Mouse (Mus musculus): ENCODE data around the gene Ubtf.
A peak's percentile ranks its signal among the peaks of the same experiment; 100 is the strongest.

Gene Ubtf

DNA sequence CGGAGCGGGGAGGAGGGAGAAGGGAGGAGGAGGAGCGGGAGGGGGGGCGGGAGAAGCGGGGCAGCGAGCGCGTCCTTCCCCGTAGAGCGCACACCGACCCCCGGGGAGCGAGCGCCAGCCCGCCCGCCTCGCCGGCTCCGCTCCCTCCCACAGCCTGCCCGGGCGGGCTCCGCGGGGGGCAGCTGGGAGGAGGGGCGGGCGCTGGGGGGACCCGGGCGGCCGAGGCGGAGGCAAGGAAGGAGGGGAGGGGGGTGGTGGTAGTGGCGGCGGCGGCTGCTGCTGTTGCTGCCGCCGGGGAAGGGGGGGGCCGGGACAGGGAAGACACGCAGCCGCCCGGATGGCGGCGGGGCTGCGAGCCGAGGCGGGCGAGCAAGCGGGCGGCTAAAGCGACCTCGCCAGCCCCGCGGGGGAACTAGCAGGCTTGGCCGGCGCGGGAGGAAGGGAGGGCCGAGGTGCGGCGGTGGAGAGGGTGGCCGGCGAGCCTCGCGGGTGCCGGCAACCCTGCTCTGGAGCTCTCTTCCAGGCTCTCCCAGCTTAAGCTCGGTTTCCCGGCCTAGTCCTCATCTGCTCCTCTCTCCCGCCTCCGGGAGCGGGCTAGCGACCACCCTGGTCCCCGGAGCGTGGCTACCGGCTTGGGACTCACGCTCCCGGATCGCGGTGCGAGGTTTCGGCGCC is 1.5 kb downstream of the Ubtf start:
- peak; percentile 83 for DNase-seq (ENCODE audit: low spot score)

- no peak for DNase-seq (ENCODE audit: low spot score)
These were observed 2.1 kb downstream of the Ubtf start for GRCm38 (mm10) chr11:102317298-102317900.

DNA sequence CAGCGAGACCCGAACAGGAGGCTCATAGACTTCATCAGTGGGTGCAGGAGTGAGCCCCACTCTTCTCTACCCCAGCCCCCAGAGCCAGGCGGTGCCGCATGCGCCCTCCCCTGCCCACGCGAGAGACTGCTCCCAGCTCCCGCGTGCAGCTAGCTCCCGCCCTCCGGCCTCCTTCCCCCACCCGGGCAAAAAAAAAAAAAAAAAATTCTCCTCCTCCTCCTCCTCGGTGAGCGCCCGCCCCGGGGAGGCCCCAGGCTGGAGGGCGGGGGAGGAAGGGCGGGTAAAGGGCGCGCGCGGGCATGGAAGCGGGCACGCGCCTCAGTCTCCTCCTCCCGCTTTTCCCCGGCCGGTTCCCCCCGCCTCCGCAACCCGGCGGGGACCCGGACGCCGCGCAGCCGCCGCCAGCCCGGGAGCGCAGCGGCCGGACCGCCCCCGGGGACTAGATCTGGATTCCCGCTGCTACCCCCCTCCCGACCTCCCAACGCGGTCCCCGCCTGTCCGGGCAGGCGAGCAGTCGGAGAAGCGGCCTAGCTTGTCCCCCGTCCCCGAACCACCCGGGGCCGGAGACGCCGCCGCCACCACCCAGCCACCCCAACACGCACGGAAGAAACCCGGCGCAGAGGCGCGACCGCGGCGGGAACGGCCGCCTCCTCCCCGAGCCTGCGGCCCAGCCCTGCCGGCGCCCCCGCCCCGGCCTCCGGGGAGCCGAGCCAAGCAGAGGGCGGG is 2.8 kb downstream of the Ubtf start:
- DNase-seq (ENCODE audit: low spot score), result peak; percentile 91

DNA sequence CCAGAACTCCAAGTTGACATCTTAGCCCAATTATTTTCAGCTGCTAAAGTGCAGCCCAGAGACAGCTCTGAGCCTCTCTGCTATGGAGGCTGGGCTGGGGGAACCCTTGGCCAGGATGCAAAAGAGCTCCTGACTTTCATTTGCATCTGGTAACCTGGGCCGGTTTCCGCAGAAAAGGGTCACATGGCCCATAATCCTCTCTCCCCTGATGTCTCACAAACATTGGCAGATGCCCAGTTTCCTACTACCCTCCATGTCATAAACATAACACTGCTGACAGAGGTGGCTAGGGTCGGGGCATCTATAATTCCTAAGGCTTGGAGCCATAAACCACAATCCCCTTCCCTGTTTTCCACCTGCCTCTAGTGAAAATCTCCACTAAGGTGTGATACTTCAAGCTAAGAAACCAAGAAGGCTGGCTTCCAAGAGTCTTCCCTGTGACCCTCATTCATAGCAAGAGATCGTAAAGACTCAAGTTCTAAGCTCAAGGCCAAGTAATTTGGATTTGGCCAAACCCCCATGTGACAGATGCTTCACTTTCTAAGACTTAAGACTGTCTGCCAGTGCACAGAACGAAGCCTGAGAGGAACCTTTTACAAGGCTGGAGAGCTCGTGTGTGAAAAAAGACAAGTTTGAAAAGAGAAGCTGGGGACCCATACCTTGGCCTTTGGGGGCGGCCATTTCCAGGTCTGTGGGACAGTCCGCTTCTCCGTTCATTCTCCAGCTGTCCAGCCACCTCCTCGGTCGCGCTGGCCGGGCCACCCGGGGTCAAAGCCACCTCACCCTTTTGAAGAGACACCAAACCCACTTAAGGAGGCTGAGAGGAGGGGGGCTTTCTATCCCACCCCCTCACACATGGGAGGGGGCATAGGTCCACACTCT is 3.6 kb downstream of the Ubtf start:
- no peak for DNase-seq (ENCODE audit: low spot score)

- no peak for DNase-seq (ENCODE audit: low spot score)
These were observed 5.2 kb downstream of the Ubtf start for GRCm38 (mm10) chr11:102314321-102314720.

- DNase-seq (ENCODE audit: low spot score), result no peak
These were observed 7.0 kb downstream of the Ubtf start for GRCm38 (mm10) chr11:102312586-102312985.

DNA sequence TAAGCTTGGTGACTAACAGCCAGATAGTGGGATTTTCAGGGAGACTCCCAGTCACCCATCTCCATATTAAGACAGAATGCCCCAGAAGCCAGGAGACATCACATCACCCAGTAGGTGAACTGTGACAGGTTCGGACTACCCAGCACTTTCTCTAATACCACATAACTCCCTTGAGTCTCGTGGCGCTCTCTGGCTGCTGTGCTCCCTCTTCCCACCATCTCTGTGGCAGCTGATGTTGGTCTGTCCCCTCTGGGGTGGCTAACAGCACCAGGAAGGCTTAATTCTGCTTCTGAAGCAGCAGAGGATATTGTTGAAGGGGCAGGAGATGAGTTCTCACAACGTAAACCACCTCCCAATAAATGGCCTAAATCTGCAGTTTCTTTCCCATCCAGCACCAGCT is 7.6 kb downstream of the Ubtf start:
- DNase-seq (ENCODE audit: low spot score), result no peak

GRCm38 (mm10) chr11:102310768-102311695 is 8.5 kb downstream of the Ubtf start:
- no peak for DNase-seq (ENCODE audit: low spot score)

DNA sequence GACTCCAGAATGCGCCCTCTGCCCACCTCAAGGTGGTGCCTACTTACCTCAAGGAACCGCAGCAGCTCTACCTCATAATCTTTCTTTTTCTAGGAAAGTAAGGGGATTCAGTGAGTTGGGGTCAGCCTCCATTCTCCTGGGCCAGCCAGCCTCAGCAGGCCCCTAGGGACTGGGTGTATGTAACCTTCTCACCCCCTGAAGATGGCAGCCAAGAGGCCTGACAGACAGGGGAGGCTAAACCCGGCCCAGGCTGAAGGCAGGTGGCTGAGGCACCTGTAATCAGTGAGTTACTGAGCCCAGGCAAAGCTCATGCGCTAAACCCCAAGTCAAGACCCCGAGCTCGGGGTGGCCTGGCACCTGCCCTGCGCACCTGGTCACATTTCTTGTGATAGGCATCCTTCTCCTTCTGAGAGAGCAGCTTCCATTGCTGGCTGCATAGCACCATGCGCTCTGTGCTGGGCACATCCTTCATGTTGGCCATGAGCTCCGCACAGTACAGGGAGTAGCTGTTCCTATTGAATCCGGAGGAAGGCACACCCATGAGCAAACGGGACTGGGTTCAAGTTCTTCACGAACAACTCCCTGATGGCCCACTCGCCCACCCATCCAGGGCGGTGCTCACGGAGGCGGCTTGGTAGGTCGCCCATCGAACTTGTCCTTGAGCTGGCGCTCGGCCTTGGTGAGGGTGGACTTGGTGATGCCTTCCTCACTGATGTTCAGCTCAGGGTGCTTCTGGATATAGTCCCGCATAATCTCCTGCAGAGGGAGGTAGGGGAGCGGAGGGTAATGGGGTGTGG is 9.5 kb downstream of the Ubtf start:
- DNase-seq (ENCODE audit: low spot score), result no peak

- DNase-seq (ENCODE audit: low spot score), result peak; percentile 96
These were observed 10.6 kb downstream of the Ubtf start for GRCm38 (mm10) chr11:102308979-102309378.

DNA sequence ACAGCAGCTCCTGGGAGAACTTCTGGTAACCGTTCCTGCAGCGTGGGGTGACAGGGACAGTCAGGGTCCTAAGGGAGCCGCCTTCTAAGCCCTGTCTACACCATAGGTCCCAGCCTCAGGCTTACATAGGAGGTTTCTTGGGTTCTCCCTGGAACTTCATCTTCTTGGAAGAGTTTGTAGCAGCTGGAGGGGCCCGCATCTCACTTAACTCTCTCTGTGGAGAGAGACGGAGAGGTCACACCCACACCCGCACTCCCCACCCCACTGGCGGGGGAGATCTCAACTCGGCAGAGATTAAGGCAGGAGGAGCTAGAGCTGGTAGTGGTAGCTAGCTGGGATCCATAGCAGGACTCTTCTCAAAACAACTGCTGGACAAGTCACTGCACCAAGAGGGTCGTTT is 11.4 kb downstream of the Ubtf start:
- no peak for DNase-seq (ENCODE audit: low spot score)

DNA sequence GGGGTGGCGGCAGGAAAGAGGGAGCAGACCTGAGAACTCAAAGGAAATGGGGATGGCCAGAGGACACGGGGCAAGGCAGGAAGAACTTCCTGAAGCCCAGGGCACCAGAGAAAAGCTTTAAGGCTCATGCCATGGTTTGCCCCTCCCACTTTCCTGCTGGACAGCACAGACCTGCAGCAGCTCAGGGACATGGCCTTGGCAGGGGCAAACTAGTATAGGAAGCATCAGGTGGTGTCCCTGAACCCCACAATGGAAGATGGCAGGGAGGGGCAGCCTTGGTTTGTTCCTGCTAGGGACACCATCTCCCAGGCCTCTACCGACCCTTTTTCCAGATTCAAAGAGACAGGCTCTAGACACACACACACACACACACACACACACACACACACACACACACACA is 14.2 kb downstream of the Ubtf start:
- DNase-seq (ENCODE audit: low spot score), result no peak

GRCm38 (mm10) chr11:102304141-102304540 is 15.4 kb downstream of the Ubtf start:
- no peak for DNase-seq (ENCODE audit: low spot score)

GRCm38 (mm10) chr11:102299839-102300238 is 19.7 kb downstream of the Ubtf start:
- no peak for DNase-seq (ENCODE audit: low spot score)

GRCm38 (mm10) chr11:102297577-102298556 is 21.7 kb downstream of the Ubtf start:
- no peak for DNase-seq (ENCODE audit: low spot score)

- DNase-seq (ENCODE audit: low spot score), result peak; percentile 99
These were observed 22.8 kb downstream of the Ubtf start, which contains the start of gene Atxn7l3 for GRCm38 (mm10) chr11:102296491-102297472. TSS of gene Atxn7l3 (minus strand) at chr11:102296631.

DNA sequence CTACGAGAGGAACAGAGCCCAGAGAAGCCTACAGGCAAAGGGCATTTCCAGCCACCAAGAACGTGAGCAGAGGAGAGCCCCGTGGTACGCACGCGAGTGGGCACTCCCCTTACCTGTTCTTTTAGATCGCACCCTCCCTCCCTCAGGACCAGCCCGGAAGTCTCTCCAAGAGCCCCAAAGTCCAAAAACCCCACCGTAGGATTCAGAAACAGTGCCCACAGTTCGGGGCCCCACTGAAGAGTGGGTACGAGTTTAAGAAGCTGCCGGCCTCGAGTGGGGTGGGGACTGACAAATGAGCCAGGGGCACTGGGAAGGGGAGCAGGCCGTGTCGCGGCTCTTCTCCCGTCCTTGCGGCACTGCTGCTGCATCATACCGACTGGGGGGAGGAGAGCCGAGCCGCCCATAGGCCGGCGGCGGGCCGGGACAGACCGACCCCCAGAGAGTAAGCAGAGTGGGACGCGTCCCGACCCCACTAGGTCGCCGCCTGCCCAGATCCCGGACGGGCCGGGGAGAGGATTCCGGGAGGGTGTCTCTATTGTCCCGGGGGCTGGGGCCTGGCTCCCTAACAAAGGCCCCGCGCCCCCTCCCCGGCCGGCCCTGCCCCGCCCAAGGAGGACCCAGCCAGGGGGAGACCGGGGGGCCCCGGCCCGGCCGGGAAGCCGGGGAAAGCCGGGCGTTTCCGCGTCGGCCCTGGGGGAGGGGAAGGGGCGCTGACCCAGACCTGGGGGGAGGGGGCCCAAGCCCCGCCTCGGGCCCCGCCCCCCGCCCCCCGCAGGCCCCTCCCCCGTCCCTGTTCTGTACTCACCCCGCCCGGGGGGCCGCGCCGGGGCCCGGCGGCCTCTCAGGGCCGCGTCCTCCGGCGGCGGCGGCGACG is 23.7 kb downstream of the Ubtf start:
- DNase-seq (ENCODE audit: low spot score), result peak; percentile 72
